Mouse (Mus musculus) layer of hippocampus, adult 9-11 months (tissue): Measurements from ENCODE around the gene Klk9.

Source experiments
- DNase-seq: peaks from one replicate; pipeline ENCODE4 v3.0.0; 2022

Gene Klk9

GRCm38 (mm10) chr7:43797333-43797769, 5.7 kb downstream of the Klk9 start, which contains the start of gene Klk8:
Klk8 (plus strand) TSS chr7:43797577.
- no peak for DNase-seq

- DNase-seq, result no peak
Observed at GRCm38 (mm10) chr7:43797844-43798462, 6.3 kb downstream of the Klk9 start.

GRCm38 (mm10) chr7:43799876-43800275, 8.2 kb downstream of the Klk9 start:
- no peak for DNase-seq

GRCm38 (mm10) chr7:43810994-43811393, 19.3 kb downstream of the Klk9 start, which contains the start of gene Klk7:
Klk7 (plus strand) TSS chr7:43811294.
- DNase-seq, result no peak

- DNase-seq, result no peak
Observed at GRCm38 (mm10) chr7:43815211-43815610, 23.5 kb downstream of the Klk9 start.

GRCm38 (mm10) chr7:43816746-43817145, 25.1 kb downstream of the Klk9 start:
- DNase-seq, result no peak

GRCm38 (mm10) chr7:43821581-43821980, 29.9 kb downstream of the Klk9 start:
- no peak for DNase-seq

GRCm38 (mm10) chr7:43824199-43824598, 32.5 kb downstream of the Klk9 start, which contains the start of gene Klk6:
Klk6 (plus strand) TSS chr7:43824499.
- DNase-seq, result no peak

- no peak for DNase-seq
Observed at GRCm38 (mm10) chr7:43826056-43826455, 34.4 kb downstream of the Klk9 start.

GRCm38 (mm10) chr7:43827706-43828105, 36.0 kb downstream of the Klk9 start:
- no peak for DNase-seq

- DNase-seq, result no peak
Observed at GRCm38 (mm10) chr7:43829006-43829405, 37.3 kb downstream of the Klk9 start.

- no peak for DNase-seq
Observed at GRCm38 (mm10) chr7:43841701-43842100, 50.0 kb downstream of the Klk9 start, which contains the start of gene Klk5. Klk5 (plus strand) TSS chr7:43841971.

GRCm38 (mm10) chr7:43843801-43844200, 52.1 kb downstream of the Klk9 start:
- no peak for DNase-seq
